ENCODE assay signal across 7 mouse cellular contexts in genomic region chr19:21373073-21373755, GRCm38 (mm10).
DNase-seq lines count a peak whose midpoint lies in the region; ATAC-seq and TF ChIP-seq lines count a peak whose summit lies in the region.

No protein-coding gene starts in this region.

- H3K27me3 ChIP-seq in CH12.LX (replicated peaks): no peaks in the 10 kb centered on the region
- H3K27me3 ChIP-seq in forebrain, embryonic 14.5 days (replicated peaks; ENCODE audit: control insufficient read depth, insufficient read depth, low read length): no peaks in the 10 kb centered on the region
- H3K27me3 ChIP-seq in intestine, embryonic 15.5 days (replicated peaks): no peaks in the 10 kb centered on the region
- no peaks in the 10 kb centered on the region for H3K27me3 ChIP-seq in lung, embryonic 14.5 days (ENCODE audit: insufficient read depth, low read length)

- H3K4me3 ChIP-seq in CH12.LX (replicated peaks in 1 of 3; ENCODE audit: low read depth in 2 of 3, low read length in 2 of 3, poor library complexity in 1 of 3): no peak overlapping the region
- H3K4me3 ChIP-seq in forebrain, embryonic 14.5 days (ENCODE audit: low read depth, low read length): no peak overlapping the region
- H3K4me3 ChIP-seq in intestine, embryonic 15.5 days (replicated peaks): no peak overlapping the region
- no peak overlapping the region for H3K4me3 ChIP-seq in lung, embryonic 14.5 days (ENCODE audit: low read depth, low read length)

- H3K27ac ChIP-seq in CH12.LX (ENCODE audit: insufficient read depth, low read depth): no peak overlapping the region
- no peak overlapping the region for H3K27ac ChIP-seq in forebrain, embryonic 14.5 days (ENCODE audit: low read depth, low read length)
- no peak overlapping the region for H3K27ac ChIP-seq in intestine, embryonic 15.5 days
- no peak overlapping the region for H3K27ac ChIP-seq in lung, embryonic 14.5 days (ENCODE audit: low read depth)

- TF ChIP-seq POLR2A in CH12.LX (IDR thresholded peaks at IDR 0.05; ENCODE audit: low read depth, low read length): no peak

- H3K79me2 ChIP-seq in CH12.LX (replicated peaks; ENCODE audit: control insufficient read depth, extremely low read depth, insufficient read depth, poor library complexity, severe bottlenecking): no peaks in the 10 kb centered on the region

- dilution Hi-C loops in CH12.LX (cut with MboI; ENCODE audit: extremely low pct_ligation_motif_present, extremely low pct_unique_long_range_greater_than_20kb, low sequenced_read_pairs): no loop called here

- peak; percentile 97 for TF ChIP-seq RAD21 in CH12.LX (IDR thresholded peaks at IDR 0.05; ENCODE audit: low read depth, low read length)

- no peak for TF ChIP-seq EP300 in CH12.LX (IDR thresholded peaks at IDR 0.05; ENCODE audit: low read length)

- H3K4me1 ChIP-seq in CH12.LX (ENCODE audit: control insufficient read depth in 1 of 2, insufficient read depth in 2 of 2): peaks cover 5 to 22% of the 10 kb centered on the region in 2 experiments; a peak in 3 of 4 replicates
- H3K4me1 ChIP-seq in forebrain, embryonic 14.5 days (ENCODE audit: control insufficient read depth, insufficient read depth, low read length): no peaks in the 10 kb centered on the region
- H3K4me1 ChIP-seq in intestine, embryonic 15.5 days (replicated peaks): no peaks in the 10 kb centered on the region
- H3K4me1 ChIP-seq in lung, embryonic 14.5 days (ENCODE audit: insufficient read depth): no peaks in the 10 kb centered on the region

- H3K9me3 ChIP-seq in CH12.LX (replicated peaks; ENCODE audit: low read length): peaks cover 2% of the 10 kb centered on the region
- H3K9me3 ChIP-seq in forebrain, embryonic 14.5 days (replicated peaks; ENCODE audit: control insufficient read depth, low read length): no peaks in the 10 kb centered on the region
- no peaks in the 10 kb centered on the region for H3K9me3 ChIP-seq in intestine, embryonic 15.5 days
- no peaks in the 10 kb centered on the region for H3K9me3 ChIP-seq in lung, embryonic 14.5 days (ENCODE audit: low read depth, low read length)

- H3K9ac ChIP-seq in CH12.LX (ENCODE audit: insufficient read depth, low read depth): no peak overlapping the region; the same call in 1 of the 2 replicates
- H3K9ac ChIP-seq in forebrain, embryonic 14.5 days (ENCODE audit: low read length): no peak overlapping the region
- H3K9ac ChIP-seq in intestine, embryonic 15.5 days: no peak overlapping the region
- H3K9ac ChIP-seq in lung, embryonic 14.5 days: no peak overlapping the region

- DNase-seq in A20 (ENCODE audit: low read depth, low spot score): peak; percentile 67
- peak; percentile 82 for DNase-seq in CH12.LX (ENCODE audit: extremely low read depth)
- peak; percentile 30 to 52 for DNase-seq in cerebellum, adult 18-20 months
- peak; percentile 84 for DNase-seq in forebrain, embryonic 14.5 days (ENCODE audit: low spot score)
- DNase-seq in lung, embryonic 14.5 days: peak; percentile 90
- DNase-seq in retina, embryonic 14.5 days (ENCODE audit: low spot score): peak; percentile 84

- TF ChIP-seq CTCF in CH12.LX (conservative IDR thresholded peaks at IDR 0.05 in 1 of 2, IDR thresholded peaks at IDR 0.05 in 1 of 2; ENCODE audit: low read depth in 2 of 2, low read length in 2 of 2): peak; percentile 62 to 97
- peak; percentile 83 for TF ChIP-seq CTCF in lung, embryonic 14.5 days (IDR thresholded peaks at IDR 0.05; ENCODE audit: low read depth)

- H3K36me3 ChIP-seq in CH12.LX (replicated peaks in 1 of 2; ENCODE audit: control insufficient read depth in 1 of 2, insufficient read depth in 1 of 2, low read length in 1 of 2): no peaks in the 10 kb centered on the region
- H3K36me3 ChIP-seq in forebrain, embryonic 14.5 days (ENCODE audit: control insufficient read depth, insufficient read depth, low read length): no peaks in the 10 kb centered on the region
- no peaks in the 10 kb centered on the region for H3K36me3 ChIP-seq in intestine, embryonic 15.5 days
- no peaks in the 10 kb centered on the region for H3K36me3 ChIP-seq in lung, embryonic 14.5 days (ENCODE audit: insufficient read depth)

- 55% methylated on average over 11 of the region's 11 CpGs for WGBS in forebrain, embryonic 14.5 days
- 51% methylated on average over 11 of the region's 11 CpGs for WGBS in intestine, embryonic 15.5 days
- 49% methylated on average over 11 of the region's 11 CpGs for WGBS in lung, embryonic 14.5 days

- in situ Hi-C loops in CH12.LX (cut with MboI; ENCODE audit: low pct_ligation_motif_present, low pct_unique_long_range_greater_than_20kb, low sequenced_read_pairs): loop anchor here (10.0 kb wide), 4 partner anchors 132 to 372 kb away; partner anchors contain the start of genes 1110059E24Rik and Abhd17b

- ATAC-seq in forebrain, embryonic 14.5 days: peak; percentile 68
- ATAC-seq in intestine, embryonic 15.5 days: peak; percentile 69
- peak; percentile 74 for ATAC-seq in lung, embryonic 14.5 days (ENCODE audit: insufficient read depth)

- peak overlapping the region; percentile 32 for H3K4me2 ChIP-seq in CH12.LX (ENCODE audit: insufficient read depth, low read depth, poor library complexity, severe bottlenecking)
- no peak overlapping the region for H3K4me2 ChIP-seq in forebrain, embryonic 14.5 days (ENCODE audit: low read length)
- H3K4me2 ChIP-seq in intestine, embryonic 15.5 days (replicated peaks): no peak overlapping the region
- H3K4me2 ChIP-seq in lung, embryonic 14.5 days: no peak overlapping the region

TF ChIP-seq in CH12.LX, 34 proteins besides CTCF, POLR2A, EP300 and RAD21:
- TF ChIP-seq ELF1 (IDR thresholded peaks at IDR 0.05; ENCODE audit: low read depth, low read length) (no peak), TCF12 (IDR thresholded peaks at IDR 0.05; ENCODE audit: low read depth, low read length) (no peak), GABPA (IDR thresholded peaks at IDR 0.05; ENCODE audit: insufficient replicate concordance, low read depth, low read length) (no peak), SIN3A (IDR thresholded peaks at IDR 0.05; ENCODE audit: low read length) (0 out of 2 replicates have a peak, but pooled peaks have one; percentile 7), ETS1 (conservative IDR thresholded peaks at IDR 0.05; ENCODE audit: low read depth, low read length) (no peak), SMC3 (IDR thresholded peaks at IDR 0.05; ENCODE audit: low read depth, low read length) (peak; percentile 98), USF1 (IDR thresholded peaks at IDR 0.05; ENCODE audit: low read depth, low read length) (no peak), MAFK (IDR thresholded peaks at IDR 0.05; ENCODE audit: insufficient replicate concordance, low read length) (peak; percentile 71; the same call in 1 of the 2 replicates), MYC (IDR thresholded peaks at IDR 0.05; ENCODE audit: low read depth, low read length) (peak; percentile 82), MAX (IDR thresholded peaks at IDR 0.05; ENCODE audit: low read length) (0 out of 2 replicates have a peak, but pooled peaks have one; percentile 42), BHLHE40 (IDR thresholded peaks at IDR 0.05; ENCODE audit: low read depth, low read length) (no peak), JUND (conservative IDR thresholded peaks at IDR 0.05; ENCODE audit: low read depth, low read length) (no peak; the same call in 1 of the 2 replicates), NRF1 (IDR thresholded peaks at IDR 0.05; ENCODE audit: low read depth, low read length) (no peak), MXI1 (IDR thresholded peaks at IDR 0.05; ENCODE audit: low read depth, low read length) (no peak), MEF2A (IDR thresholded peaks at IDR 0.05; ENCODE audit: borderline replicate concordance, low read depth, low read length) (no peak), RCOR1 (conservative IDR thresholded peaks at IDR 0.05; ENCODE audit: low read depth, low read length) (no peak), CHD2 (IDR thresholded peaks at IDR 0.05; ENCODE audit: low read length) (no peak), TBP (conservative IDR thresholded peaks at IDR 0.05; ENCODE audit: low read depth, low read length) (no peak), ZNF384 (IDR thresholded peaks at IDR 0.05; ENCODE audit: low read depth, low read length) (peak; percentile 41), ZMIZ1 (IDR thresholded peaks at IDR 0.05; ENCODE audit: low read depth, low read length) (no peak), PAX5 (IDR thresholded peaks at IDR 0.05; ENCODE audit: low read length) (no peak), ZC3H11A (IDR thresholded peaks at IDR 0.05; ENCODE audit: low read depth, low read length) (peak; percentile 95), KAT2A (IDR thresholded peaks at IDR 0.05; ENCODE audit: insufficient replicate concordance, low read length) (no peak), CHD1 (IDR thresholded peaks at IDR 0.05; ENCODE audit: low read depth, low read length) (no peak), USF2 (conservative IDR thresholded peaks at IDR 0.05; ENCODE audit: low read depth, low read length) (no peak), E2F4 (IDR thresholded peaks at IDR 0.05; ENCODE audit: insufficient replicate concordance, low read depth, low read length) (no peak), HCFC1 (IDR thresholded peaks at IDR 0.05; ENCODE audit: low read depth, low read length) (no peak), IRF4 (IDR thresholded peaks at IDR 0.05; ENCODE audit: low read depth, low read length) (no peak), NELFE (IDR thresholded peaks at IDR 0.05; ENCODE audit: low read depth, low read length) (no peak), JUN (IDR thresholded peaks at IDR 0.05; ENCODE audit: insufficient read depth, low read depth, low read length) (no peak), ZKSCAN1 (IDR thresholded peaks at IDR 0.05; ENCODE audit: borderline replicate concordance, low read depth, low read length) (no peak), UBTF (IDR thresholded peaks at IDR 0.05; ENCODE audit: low read depth, low read length) (no peak), MAZ (IDR thresholded peaks at IDR 0.05; ENCODE audit: low read depth, low read length) (no peak)
TF ChIP-seq in CH12.LX: peak in this region for 7.
